Mouse (Mus musculus): Measurements from ENCODE around the gene Efcab5. TPM values are rescaled to one million over a fixed set of nuclear protein-coding genes. Genes with fewer than 3 reads are reported as not detected.
"Not testable (repeated sequence)": the region's sequence is repeated elsewhere in the genome, so short reads cannot be mapped to it uniquely, and the experiment has no call there.

Efcab5 gene
- polyA plus RNA-seq, 1 experiment from 2014 or later = 0.56 TPM

DNA sequence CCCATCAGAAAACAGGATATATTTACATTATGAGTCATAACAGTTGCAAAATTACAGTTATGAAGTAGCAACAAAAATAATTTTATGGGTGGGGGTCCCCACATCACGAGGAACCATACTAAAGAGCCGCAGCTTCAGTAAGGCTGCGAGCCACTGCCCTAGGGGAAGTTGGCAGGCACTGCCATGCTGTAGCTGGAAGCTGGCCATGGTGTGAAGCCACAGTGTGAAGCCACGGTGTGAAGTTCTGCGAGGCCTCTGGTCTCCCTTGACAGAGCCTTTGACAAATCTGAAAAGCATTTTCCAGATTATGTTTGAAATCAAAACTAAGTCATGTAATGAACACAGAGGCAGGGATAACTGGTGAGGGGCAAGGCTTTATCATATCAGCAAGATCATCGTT, 77.6 kb downstream of the Efcab5 start:
- no peaks in the 10 kb centered on the region for H3K4me1 ChIP-seq (ENCODE audit: control insufficient read depth, insufficient read depth, low read depth, low read length)
- no peaks in the 10 kb centered on the region for H3K9me3 ChIP-seq (ENCODE audit: control insufficient read depth, low read length)
- no peak overlapping the region for H3K4me3 ChIP-seq (ENCODE audit: low read length)
- no peak overlapping the region for H3K4me2 ChIP-seq (ENCODE audit: low read length)
- no peak for ATAC-seq
- no peaks in the 10 kb centered on the region for H3K27me3 ChIP-seq (replicated peaks; ENCODE audit: control insufficient read depth, insufficient read depth, low read length)
- H3K27ac ChIP-seq (ENCODE audit: low read depth, low read length) = no peak overlapping the region
- no peaks in the 10 kb centered on the region for H3K36me3 ChIP-seq (ENCODE audit: control insufficient read depth, insufficient read depth, low read length)
- 73% methylated on average over 6 of the region's 6 CpGs for WGBS
- H3K9ac ChIP-seq (ENCODE audit: low read depth, low read length) = no peak overlapping the region

DNA sequence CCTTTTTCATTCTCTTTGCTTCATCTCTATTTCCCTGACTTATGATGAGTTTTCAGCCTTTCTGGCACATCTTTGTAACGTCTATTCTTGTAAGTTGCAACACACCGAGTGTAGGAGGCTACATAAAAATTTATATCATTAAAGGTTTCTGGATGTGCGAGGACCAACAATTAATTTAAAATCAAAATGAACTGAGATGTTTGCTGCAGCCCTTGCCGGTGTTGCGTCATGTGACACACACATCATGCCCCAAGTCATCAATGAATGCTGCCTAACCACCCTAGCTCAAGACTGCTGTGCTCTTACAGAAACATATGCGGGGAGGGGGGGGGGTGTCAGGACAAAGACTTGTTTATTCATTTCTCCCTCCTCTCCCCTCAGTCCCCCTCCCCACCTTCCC, 80.3 kb downstream of the Efcab5 start:
- no peak overlapping the region for H3K27ac ChIP-seq (ENCODE audit: low read depth, low read length)
- H3K4me1 ChIP-seq (ENCODE audit: control insufficient read depth, insufficient read depth, low read depth, low read length) = no peaks in the 10 kb centered on the region
- no peak overlapping the region for H3K9ac ChIP-seq (ENCODE audit: low read depth, low read length)
- H3K27me3 ChIP-seq (replicated peaks; ENCODE audit: control insufficient read depth, insufficient read depth, low read length) = no peaks in the 10 kb centered on the region
- H3K9me3 ChIP-seq (ENCODE audit: control insufficient read depth, low read length) = no peaks in the 10 kb centered on the region
- ATAC-seq = no peak
- H3K4me2 ChIP-seq (ENCODE audit: low read length) = no peak overlapping the region
- no peak overlapping the region for H3K4me3 ChIP-seq (ENCODE audit: low read length)
- H3K36me3 ChIP-seq (ENCODE audit: control insufficient read depth, insufficient read depth, low read length) = no peaks in the 10 kb centered on the region
- 89% methylated on average over 6 of the region's 6 CpGs for WGBS

GRCm38 (mm10) chr11:77107872-77108271, 80.9 kb downstream of the Efcab5 start:
- not testable (repeated sequence) for H3K9ac ChIP-seq (ENCODE audit: low read depth, low read length); H3K36me3 ChIP-seq (ENCODE audit: control insufficient read depth, insufficient read depth, low read length); H3K4me3 ChIP-seq (ENCODE audit: low read length); H3K4me2 ChIP-seq (ENCODE audit: low read length); H3K4me1 ChIP-seq (ENCODE audit: control insufficient read depth, insufficient read depth, low read depth, low read length); H3K27ac ChIP-seq (ENCODE audit: low read depth, low read length); H3K27me3 ChIP-seq (replicated peaks; ENCODE audit: control insufficient read depth, insufficient read depth, low read length); ATAC-seq; H3K9me3 ChIP-seq (ENCODE audit: control insufficient read depth, low read length)
- WGBS = 82% methylated on average over 12 of the region's 12 CpGs

DNA sequence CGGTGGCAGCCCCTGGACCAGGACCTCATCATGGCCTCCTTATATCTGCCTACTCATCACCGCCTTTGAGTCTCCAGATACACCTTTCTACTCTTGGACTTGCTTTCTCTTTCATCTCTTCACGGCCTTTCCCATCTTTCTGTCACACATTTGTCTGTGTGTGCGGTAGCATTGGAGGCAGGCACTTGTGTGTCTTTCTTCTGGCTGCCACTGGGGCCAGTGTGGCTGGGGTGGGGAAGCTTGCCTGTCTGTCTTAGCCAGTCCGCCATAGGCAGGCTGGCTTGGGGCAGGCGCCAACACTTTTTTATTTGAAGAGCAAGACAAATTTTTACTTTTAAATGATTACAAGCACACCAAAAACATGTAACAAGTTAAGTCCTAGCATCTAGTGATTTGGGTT, 81.8 kb downstream of the Efcab5 start:
- no peak for ATAC-seq
- H3K4me1 ChIP-seq (ENCODE audit: control insufficient read depth, insufficient read depth, low read depth, low read length) = no peaks in the 10 kb centered on the region
- H3K4me2 ChIP-seq (ENCODE audit: low read length) = no peak overlapping the region
- no peak overlapping the region for H3K4me3 ChIP-seq (ENCODE audit: low read length)
- H3K27ac ChIP-seq (ENCODE audit: low read depth, low read length) = no peak overlapping the region
- no peaks in the 10 kb centered on the region for H3K36me3 ChIP-seq (ENCODE audit: control insufficient read depth, insufficient read depth, low read length)
- no peaks in the 10 kb centered on the region for H3K27me3 ChIP-seq (replicated peaks; ENCODE audit: control insufficient read depth, insufficient read depth, low read length)
- WGBS = 94% methylated on average over 6 of the region's 6 CpGs
- no peak overlapping the region for H3K9ac ChIP-seq (ENCODE audit: low read depth, low read length)
- H3K9me3 ChIP-seq (ENCODE audit: control insufficient read depth, low read length) = no peaks in the 10 kb centered on the region

DNA sequence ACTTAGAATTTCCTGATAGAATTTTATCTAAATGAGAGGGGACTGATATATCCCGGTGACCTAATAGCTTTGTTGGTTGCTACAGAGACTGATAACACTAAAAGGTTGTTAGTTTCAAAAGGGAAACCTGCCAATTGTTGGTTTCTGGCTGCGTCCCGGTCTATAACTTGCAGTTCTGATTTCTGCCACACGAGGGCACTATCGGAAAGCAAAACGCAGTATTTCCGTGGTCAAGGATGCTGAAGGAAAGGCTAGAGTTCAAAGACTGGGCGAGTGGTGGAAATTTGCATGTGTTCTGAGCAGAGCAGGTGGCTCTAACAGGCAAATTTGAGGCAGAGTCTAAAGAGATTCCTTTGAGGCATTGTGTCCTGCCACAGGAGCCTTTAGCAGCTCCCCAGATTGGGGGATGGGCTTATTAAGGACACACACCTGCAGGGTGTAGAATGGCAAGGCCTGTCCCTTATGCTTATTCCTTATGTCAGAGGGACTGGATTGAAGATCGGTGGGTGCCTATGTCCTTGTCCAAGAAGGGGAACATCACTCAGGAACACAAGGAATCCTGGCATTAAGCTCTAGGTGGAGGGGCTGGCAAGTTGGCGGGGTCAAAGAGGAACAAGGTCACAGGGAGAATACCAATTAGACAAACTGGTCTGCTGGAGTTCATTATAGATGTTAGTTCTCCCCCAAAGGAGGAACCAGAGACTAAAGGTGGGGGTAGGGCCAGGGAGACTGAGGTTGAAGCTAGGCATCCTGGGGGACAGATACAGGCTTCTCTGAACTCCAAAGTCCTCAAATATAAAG, 88.4 kb downstream of the Efcab5 start:
- Histone ChIP-seq H3K9me3 (ENCODE audit: control insufficient read depth, low read length) (no peaks in the 10 kb centered on the region), H3K36me3 (ENCODE audit: control insufficient read depth, insufficient read depth, low read length) (no peaks in the 10 kb centered on the region), H3K27me3 (replicated peaks; ENCODE audit: control insufficient read depth, insufficient read depth, low read length) (no peaks in the 10 kb centered on the region), H3K9ac (ENCODE audit: low read depth, low read length) (no peak overlapping the region), H3K27ac (ENCODE audit: low read depth, low read length) (no peak overlapping the region), H3K4me1 (ENCODE audit: control insufficient read depth, insufficient read depth, low read depth, low read length) (no peaks in the 10 kb centered on the region), H3K4me2 (ENCODE audit: low read length) (no peak overlapping the region), H3K4me3 (ENCODE audit: low read length) (no peak overlapping the region)
- WGBS = 14% methylated on average over 10 of the region's 10 CpGs
- ATAC-seq = no peak

DNA sequence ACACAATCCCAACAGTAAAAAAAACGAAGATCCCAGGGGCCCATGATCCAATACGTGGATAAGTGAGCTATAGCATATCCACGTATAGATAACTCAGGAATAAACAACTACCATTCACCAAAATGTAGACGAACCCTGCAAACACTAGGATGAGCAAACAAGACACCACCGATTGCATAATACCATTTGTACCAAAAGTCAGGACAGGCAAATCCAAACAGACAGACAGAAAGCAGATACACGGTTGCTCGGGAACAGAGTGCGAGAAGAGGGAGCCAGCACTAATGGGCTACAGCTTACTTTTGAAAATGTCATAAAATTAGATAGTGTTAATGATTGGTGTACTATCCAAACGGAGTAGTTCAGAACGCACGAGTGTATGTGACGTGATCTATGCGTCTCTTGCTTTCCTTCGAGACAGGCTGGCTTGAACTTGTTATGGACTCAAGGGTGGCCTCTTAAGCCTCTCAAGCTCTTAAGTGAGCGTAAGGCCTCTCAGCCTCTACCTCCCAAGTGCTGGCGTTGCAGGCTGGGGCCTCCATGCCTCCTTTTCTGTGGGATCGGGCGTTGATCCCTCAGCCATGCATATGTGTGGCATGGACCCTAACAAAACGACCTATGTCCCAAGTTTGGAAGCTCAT, 90.3 kb downstream of the Efcab5 start:
- WGBS = 82% methylated on average over 19 of the region's 19 CpGs
- no peaks in the 10 kb centered on the region for H3K27me3 ChIP-seq (replicated peaks; ENCODE audit: control insufficient read depth, insufficient read depth, low read length)

DNA sequence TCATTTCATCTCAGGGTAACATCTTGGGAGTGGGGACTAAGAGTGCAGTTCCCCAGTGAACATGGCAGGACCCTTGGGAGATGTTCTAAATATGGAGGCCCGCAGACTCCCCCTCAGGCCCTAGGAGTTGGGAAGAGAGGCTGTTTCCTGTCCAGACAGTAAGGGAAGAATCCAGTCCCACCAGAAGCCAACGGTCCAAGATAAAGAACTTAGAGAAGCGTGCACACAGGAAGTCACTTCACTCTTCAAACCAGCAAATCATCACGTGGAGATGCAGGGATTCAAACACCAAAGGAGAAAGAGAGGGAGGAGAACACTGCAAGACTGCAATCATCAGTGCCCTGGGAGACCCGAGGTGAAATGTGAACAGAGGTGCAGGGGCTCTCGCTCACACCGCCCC, 91.8 kb downstream of the Efcab5 start:
- no peaks in the 10 kb centered on the region for H3K27me3 ChIP-seq (replicated peaks; ENCODE audit: control insufficient read depth, insufficient read depth, low read length)
- no peak for ATAC-seq
- no peak overlapping the region for H3K27ac ChIP-seq (ENCODE audit: low read depth, low read length)
- no peak overlapping the region for H3K9ac ChIP-seq (ENCODE audit: low read depth, low read length)
- H3K4me2 ChIP-seq (ENCODE audit: low read length) = no peak overlapping the region
- H3K9me3 ChIP-seq (ENCODE audit: control insufficient read depth, low read length) = no peaks in the 10 kb centered on the region
- 72% methylated on average over 7 of the region's 7 CpGs for WGBS
- H3K36me3 ChIP-seq (ENCODE audit: control insufficient read depth, insufficient read depth, low read length) = no peaks in the 10 kb centered on the region
- H3K4me3 ChIP-seq (ENCODE audit: low read length) = no peak overlapping the region
- H3K4me1 ChIP-seq (ENCODE audit: control insufficient read depth, insufficient read depth, low read depth, low read length) = no peaks in the 10 kb centered on the region

More for the DNA sequence above, 90.3 kb downstream of the Efcab5 start:
- no peak for ATAC-seq
- Histone ChIP-seq H3K9ac (ENCODE audit: low read depth, low read length) (no peak overlapping the region), H3K4me1 (ENCODE audit: control insufficient read depth, insufficient read depth, low read depth, low read length) (no peaks in the 10 kb centered on the region), H3K27ac (ENCODE audit: low read depth, low read length) (no peak overlapping the region), H3K9me3 (ENCODE audit: control insufficient read depth, low read length) (no peaks in the 10 kb centered on the region), H3K4me2 (ENCODE audit: low read length) (no peak overlapping the region), H3K36me3 (ENCODE audit: control insufficient read depth, insufficient read depth, low read length) (no peaks in the 10 kb centered on the region), H3K4me3 (ENCODE audit: low read length) (no peak overlapping the region)

GRCm38 (mm10) chr11:77096581-77096980, 92.2 kb downstream of the Efcab5 start:
- Histone ChIP-seq H3K4me2 (ENCODE audit: low read length) (no peak overlapping the region), H3K4me3 (ENCODE audit: low read length) (no peak overlapping the region), H3K27ac (ENCODE audit: low read depth, low read length) (no peak overlapping the region), H3K4me1 (ENCODE audit: control insufficient read depth, insufficient read depth, low read depth, low read length) (no peaks in the 10 kb centered on the region), H3K36me3 (ENCODE audit: control insufficient read depth, insufficient read depth, low read length) (no peaks in the 10 kb centered on the region), H3K9ac (ENCODE audit: low read depth, low read length) (no peak overlapping the region), H3K27me3 (replicated peaks; ENCODE audit: control insufficient read depth, insufficient read depth, low read length) (no peaks in the 10 kb centered on the region), H3K9me3 (ENCODE audit: control insufficient read depth, low read length) (no peaks in the 10 kb centered on the region)
- no peak for ATAC-seq
- 70% methylated on average over 3 of the region's 3 CpGs for WGBS

GRCm38 (mm10) chr11:77095206-77095605, 93.6 kb downstream of the Efcab5 start:
- no peak overlapping the region for H3K4me2 ChIP-seq (ENCODE audit: low read length)
- H3K27me3 ChIP-seq (replicated peaks; ENCODE audit: control insufficient read depth, insufficient read depth, low read length) = no peaks in the 10 kb centered on the region
- no peak overlapping the region for H3K4me3 ChIP-seq (ENCODE audit: low read length)
- H3K9me3 ChIP-seq (ENCODE audit: control insufficient read depth, low read length) = no peaks in the 10 kb centered on the region
- H3K4me1 ChIP-seq (ENCODE audit: control insufficient read depth, insufficient read depth, low read depth, low read length) = no peaks in the 10 kb centered on the region
- no peak overlapping the region for H3K27ac ChIP-seq (ENCODE audit: low read depth, low read length)
- no peak for ATAC-seq
- no peak overlapping the region for H3K9ac ChIP-seq (ENCODE audit: low read depth, low read length)
- WGBS = 60% methylated on average over 10 of the region's 10 CpGs
- H3K36me3 ChIP-seq (ENCODE audit: control insufficient read depth, insufficient read depth, low read length) = no peaks in the 10 kb centered on the region
